Mouse (Mus musculus) ovary, postnatal 10 days (tissue): ENCODE data around the gene Ucp1.
"Not testable (repeated sequence)": the region's sequence is repeated elsewhere in the genome, so short reads cannot be mapped to it uniquely, and the experiment has no call there.

Experiments
- DNase-seq: peaks from one replicate; pipeline ENCODE4 v3.0.0; 2022; ENCODE audit warnings: low spot score

Gene Ucp1

DNA sequence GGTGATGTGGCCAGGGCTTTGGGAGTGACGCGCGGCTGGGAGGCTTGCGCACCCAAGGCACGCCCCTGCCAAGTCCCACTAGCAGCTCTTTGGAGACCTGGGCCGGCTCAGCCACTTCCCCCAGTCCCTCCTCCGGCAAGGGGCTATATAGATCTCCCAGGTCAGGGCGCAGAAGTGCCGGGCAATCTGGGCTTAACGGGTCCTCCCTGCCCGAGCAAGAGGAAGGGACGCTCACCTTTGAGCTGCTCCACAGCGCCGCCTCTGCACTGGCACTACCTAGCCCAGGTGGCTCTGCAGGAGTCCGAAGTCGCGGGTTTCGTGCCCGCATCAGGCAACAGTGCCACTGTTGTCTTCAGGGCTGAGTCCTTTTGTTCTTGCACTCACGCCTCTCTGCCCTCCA is at the start of gene Ucp1:
Gene Ucp1 (plus strand): TSS at position 177 of the 400 bp plus-strand sequence.
- no peak for DNase-seq

GRCm38 (mm10) chr8:83244151-83244550 is 46.0 kb upstream of the Ucp1 start:
- DNase-seq = no peak

- DNase-seq = no peak
Measured at GRCm38 (mm10) chr8:83250858-83251257, 39.3 kb upstream of the Ucp1 start.

- DNase-seq = no peak
Measured at GRCm38 (mm10) chr8:83251362-83252246, 38.5 kb upstream of the Ucp1 start.

- DNase-seq = no peak
Measured at GRCm38 (mm10) chr8:83252791-83253190, 37.4 kb upstream of the Ucp1 start.

DNA sequence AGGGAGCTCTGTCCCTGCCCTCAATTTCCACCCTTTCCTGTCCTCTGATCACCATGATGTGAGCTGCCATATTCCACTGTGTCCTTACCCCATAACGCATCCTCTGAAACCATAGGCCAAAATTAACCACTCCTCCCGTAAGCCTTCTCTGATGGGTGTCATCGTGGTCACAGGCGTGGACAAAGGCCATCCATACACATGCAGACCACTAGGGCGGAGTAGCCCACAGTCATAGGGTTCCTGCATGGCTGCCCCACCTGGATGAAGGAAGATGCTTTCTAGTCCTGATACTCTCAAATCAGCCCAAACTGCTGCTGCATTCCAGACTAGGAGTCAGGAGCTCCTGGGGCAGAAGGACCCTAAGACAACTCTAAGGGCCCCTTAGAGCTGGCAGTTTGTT is 32.5 kb upstream of the Ucp1 start:
- no peak for DNase-seq

DNA sequence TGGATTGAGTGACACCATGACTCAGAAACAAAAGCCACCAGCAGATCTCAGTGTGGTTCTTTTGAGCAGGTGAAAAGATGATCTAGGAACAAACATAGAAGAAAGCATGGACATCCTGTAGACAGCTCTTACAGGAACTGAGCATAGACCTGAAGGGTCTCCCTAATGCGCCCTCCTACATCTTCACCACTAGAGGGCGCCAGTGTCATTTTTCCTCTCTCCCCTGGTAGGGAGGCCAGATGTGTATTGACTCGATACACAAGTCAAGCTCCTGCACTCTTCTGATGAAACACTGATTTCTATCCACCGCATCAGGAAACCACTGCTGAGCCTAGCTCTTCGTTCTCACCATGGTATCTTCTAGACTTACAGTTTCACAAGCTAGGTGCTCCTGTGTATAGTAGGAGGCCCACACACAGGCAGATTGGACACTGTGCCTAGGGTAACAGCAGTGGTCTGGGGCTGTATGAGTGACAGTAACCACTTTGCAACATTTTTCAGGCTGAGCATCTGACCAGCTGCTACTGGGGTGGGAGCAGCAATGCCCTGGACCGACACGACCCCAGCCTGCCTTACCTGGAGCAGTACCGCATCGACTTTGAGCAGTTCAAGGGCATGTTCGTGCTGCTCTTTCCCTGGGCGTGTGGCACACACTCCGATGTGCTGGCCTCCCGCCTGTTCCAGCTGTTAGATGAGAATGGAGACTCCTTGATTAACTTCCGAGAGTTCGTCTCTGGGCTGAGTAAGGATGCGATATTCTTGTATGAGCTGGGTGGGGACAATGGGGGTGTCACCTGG is 29.5 kb upstream of the Ucp1 start:
- DNase-seq = peak; percentile 10

GRCm38 (mm10) chr8:83271172-83271571 is 19.0 kb upstream of the Ucp1 start:
- no peak for DNase-seq

DNA sequence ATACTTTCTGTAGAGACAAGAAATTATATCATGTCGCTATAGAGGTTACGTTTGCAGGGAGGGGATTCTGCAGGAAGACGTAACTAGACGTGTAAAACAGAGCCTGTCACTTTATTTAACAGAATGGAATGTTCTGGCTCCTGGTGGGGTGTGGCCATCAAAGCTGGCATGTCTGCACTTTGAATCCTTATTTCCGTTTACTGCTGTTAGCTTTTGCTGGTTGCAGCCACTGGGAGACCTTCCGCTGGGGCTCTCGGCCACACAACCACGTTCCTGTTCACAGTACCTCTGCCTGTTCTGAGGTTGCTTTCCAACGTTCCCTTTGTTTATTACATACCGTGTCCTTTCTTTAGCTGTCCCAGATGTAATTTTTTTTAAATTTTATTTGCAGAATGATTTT is 17.7 kb upstream of the Ucp1 start:
- no peak for DNase-seq

DNA sequence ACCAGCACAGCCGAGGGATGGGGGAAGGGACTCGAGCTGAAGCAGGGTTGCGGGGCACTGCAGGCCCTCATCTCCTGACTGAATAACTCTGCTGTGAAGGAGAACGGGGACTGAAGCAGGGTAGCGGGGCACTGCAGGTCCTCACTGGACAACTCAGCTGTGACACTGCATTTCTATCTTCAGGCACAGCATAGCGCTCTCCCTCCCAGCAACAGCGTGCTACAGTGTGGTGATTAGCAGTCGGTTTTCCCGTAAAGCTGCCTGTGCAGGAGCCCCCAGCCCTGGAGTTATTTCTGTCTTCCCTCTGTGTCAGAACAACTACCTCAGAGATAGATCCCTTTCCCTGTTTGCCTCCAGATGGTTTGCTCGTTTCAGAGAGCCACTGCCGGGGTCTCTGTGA is 15.7 kb upstream of the Ucp1 start:
- DNase-seq = no peak

- no peak for DNase-seq
Measured at GRCm38 (mm10) chr8:83278431-83278830, 11.7 kb upstream of the Ucp1 start.

DNA sequence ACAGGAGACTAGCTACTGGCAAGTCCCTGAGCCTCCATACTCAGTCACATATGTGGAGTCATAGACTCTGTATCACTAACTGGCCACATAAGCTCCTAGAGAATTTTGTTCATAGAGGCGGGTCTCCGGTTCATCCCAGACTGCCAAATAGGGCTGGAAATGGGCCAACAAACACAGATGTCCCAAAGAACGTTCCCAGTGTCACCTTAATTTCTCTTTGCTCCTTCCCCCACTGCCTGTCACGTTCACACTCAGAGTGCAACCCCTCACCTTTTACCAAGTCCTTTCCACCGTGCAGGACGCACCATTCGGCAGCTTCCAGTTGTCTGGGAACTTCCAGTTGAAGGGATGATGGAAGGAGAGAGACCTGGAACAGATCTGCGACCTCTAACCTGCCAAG is 4.8 kb upstream of the Ucp1 start:
- no peak for DNase-seq

DNA sequence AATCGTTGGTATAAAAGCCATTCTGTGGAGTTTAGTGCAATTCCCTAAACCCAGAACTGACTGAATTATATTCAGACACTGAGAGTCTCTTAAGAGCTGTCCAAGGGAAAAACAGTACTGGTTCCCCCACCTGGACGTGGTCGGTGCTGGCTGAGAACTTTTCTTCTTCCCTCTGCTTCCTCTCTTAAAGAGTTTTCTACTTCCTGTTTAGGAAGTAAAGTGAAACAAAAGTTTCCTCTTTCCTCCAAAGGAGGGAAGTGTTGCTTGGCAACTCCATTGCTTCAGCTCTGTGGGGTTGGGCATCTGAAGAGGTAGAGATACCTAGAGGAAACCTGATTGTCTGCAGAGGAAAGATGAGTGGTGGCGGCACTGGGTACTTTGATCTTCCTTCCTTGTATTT is 7.2 kb downstream of the Ucp1 start:
- DNase-seq = no peak

GRCm38 (mm10) chr8:83300135-83300534 is 10.0 kb downstream of the Ucp1 start:
- DNase-seq = no peak

GRCm38 (mm10) chr8:83304946-83305345 is 14.8 kb downstream of the Ucp1 start:
- DNase-seq = no peak

GRCm38 (mm10) chr8:83309836-83310235 is 19.7 kb downstream of the Ucp1 start:
- no peak for DNase-seq

DNA sequence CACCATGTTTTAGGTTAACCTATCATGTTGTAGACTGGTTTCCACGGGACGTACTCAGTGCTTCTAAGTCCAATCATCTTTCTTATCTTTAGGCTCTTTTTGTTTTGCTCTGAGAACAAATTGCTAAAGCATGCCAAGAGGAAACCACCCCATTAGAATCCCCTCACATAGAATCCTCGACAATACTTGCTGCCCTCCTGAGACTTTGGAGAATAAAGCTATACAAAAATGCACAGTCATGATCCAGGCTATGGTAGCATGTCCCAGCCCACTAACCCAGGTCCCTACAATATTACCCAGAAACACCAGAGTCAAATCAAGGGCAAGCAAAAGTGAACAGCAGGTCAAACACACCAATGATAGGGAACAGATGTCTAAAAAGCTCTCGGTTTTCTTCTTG is 24.9 kb downstream of the Ucp1 start:
- not testable (repeated sequence) for DNase-seq

DNA sequence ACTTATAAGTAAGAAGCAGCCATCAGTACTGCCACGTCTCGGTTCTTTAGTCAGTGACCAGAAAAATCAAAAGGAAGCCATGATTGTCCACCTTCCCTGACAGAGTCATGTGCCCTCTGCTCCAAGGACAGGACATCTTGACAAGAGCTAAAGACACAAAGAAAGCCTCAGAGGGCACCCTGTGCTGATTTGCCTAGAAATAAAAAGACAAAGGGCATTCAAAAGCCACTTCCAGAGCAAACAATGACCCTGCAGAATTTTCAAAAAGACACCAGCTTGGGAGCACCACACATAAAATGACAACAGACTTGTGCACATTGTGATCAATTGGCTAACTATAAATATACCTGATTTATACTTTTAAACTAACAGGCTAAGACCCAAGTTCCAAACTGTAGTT is 25.5 kb downstream of the Ucp1 start:
- DNase-seq = no peak

- DNase-seq = no peak
Measured at GRCm38 (mm10) chr8:83320543-83320942, 30.4 kb downstream of the Ucp1 start.

GRCm38 (mm10) chr8:83322374-83322773 is 32.2 kb downstream of the Ucp1 start:
- DNase-seq = no peak

GRCm38 (mm10) chr8:83323056-83323455 is 32.9 kb downstream of the Ucp1 start:
- no peak for DNase-seq

- no peak for DNase-seq
Measured at GRCm38 (mm10) chr8:83327889-83328288, 37.7 kb downstream of the Ucp1 start.

DNA sequence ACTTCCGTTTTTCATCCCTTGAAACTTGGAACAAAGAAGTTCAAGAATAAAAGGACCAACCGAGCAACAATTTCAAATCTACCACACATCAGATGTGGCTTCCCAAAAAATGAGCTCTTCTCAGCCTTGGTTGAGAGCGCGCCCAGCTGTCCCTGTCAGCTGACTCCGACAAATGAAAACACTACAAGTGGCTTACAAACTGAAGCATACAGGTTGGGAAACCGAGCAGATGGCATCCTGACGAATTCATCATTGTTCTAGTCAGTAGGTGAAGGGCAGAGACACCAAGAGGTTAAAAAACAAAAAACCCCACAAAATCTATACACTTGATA is 41.4 kb downstream of the Ucp1 start:
- no peak for DNase-seq
